Mouse (Mus musculus): ENCODE results near the gene Npas2.

DNA sequence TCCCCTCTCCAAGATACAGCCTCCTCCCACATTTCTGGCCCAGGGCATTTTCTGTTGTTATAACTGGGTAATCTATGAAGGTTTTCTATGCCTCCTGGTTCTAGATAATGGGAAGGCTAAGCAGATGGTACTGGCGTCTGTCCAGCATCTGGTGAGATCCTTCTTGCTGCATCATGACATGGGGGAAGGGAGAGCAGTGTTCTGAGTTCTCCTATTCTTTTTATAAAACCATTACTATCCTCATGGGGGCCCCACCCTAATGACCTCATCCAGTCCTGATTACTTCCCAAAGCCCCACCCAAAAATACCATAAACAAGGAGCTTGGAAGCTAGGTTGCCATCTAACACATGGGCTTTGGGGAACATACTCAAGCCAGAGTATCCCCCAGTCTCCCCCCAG is 155.5 kb downstream of the Npas2 start:
- TF ChIP-seq POLR2A (IDR thresholded peaks at IDR 0.05; ENCODE audit: low read depth, low read length): no peak
- TF ChIP-seq CTCF (IDR thresholded peaks at IDR 0.05; ENCODE audit: borderline replicate concordance, insufficient read depth, low read length): no peak
